Mouse (Mus musculus) cerebellum, adult 2 months (tissue): Measurements from ENCODE around the gene Prtg.

Source experiments
- CTCF ChIP-seq: fragments of 200-500 bp; IDR thresholded peaks from 2 replicates; pipeline ENCODE4 v1.5.1; 2011; ENCODE audit warnings: low read depth, mild to moderate bottlenecking, control low read depth, low read length, moderate library complexity, borderline replicate concordance; ENCODE audit not compliant: insufficient read depth
- POLR2A ChIP-seq: fragments of 200-500 bp; IDR thresholded peaks from 2 replicates; pipeline ENCODE4 v1.6.1; 2011; ENCODE audit warnings: low read length, control low read depth, borderline replicate concordance; ENCODE audit not compliant: insufficient read depth

GRCm38 (mm10) chr9:72906693-72907103, 100.0 kb downstream of the Prtg start:
- no peak for TF ChIP-seq CTCF
- no peak for TF ChIP-seq POLR2A
